Mouse (Mus musculus) limb, embryonic 14.5 days (tissue): ENCODE data around the gene Fus. TPM values are rescaled to one million over a fixed set of nuclear protein-coding genes. Genes with fewer than 3 reads are reported as not detected.

ENCODE experiments used
- ATAC-seq: fragments of 200-750 bp; cut with Nextera tagmentation; 2 replicates; pipeline ENCODE4 v1.8.0; 2017; ENCODE audit warnings: low read depth, moderate number of reproducible peaks, moderate TSS enrichment; ENCODE audit not compliant: low FRiP score
- DNase-seq: peaks from one replicate; pipeline ENCODE4 v3.0.0-alpha.2; 2015; ENCODE audit warnings: low spot score
- H3K27ac ChIP-seq: fragments of 300-500 bp; sonication (generic); replicated peaks from 2 replicates; pipeline ENCODE4 v1.5.1; 2014; ENCODE audit warnings: low read depth, mild to moderate bottlenecking, low read length, moderate library complexity, mixed read lengths
- H3K27me3 ChIP-seq: fragments of 300-500 bp; sonication (generic); 2 replicates; pipeline ENCODE4 v1.6.1; 2014; ENCODE audit warnings: low read length, mixed read lengths; ENCODE audit not compliant: control insufficient read depth, insufficient read depth
- H3K36me3 ChIP-seq: fragments of 300-500 bp; sonication (generic); 2 replicates; pipeline ENCODE4 v1.6.1; 2014; ENCODE audit warnings: mild to moderate bottlenecking, low read length, moderate library complexity, mixed read lengths; ENCODE audit not compliant: control insufficient read depth, insufficient read depth
- H3K4me1 ChIP-seq: fragments of 300-500 bp; sonication (generic); 2 replicates; pipeline ENCODE4 v1.6.1; 2014; ENCODE audit warnings: antibody characterized with exemption, low read length, mixed read lengths; ENCODE audit not compliant: control insufficient read depth, insufficient read depth
- H3K4me2 ChIP-seq: fragments of 300-500 bp; sonication (generic); replicated peaks from 2 replicates; pipeline ENCODE4 v1.6.1; 2014; ENCODE audit warnings: low read depth, mild to moderate bottlenecking, low read length, moderate library complexity; ENCODE audit not compliant: severe bottlenecking
- H3K4me3 ChIP-seq: fragments of 300-500 bp; sonication (generic); replicated peaks from 2 replicates; pipeline ENCODE4 v1.5.1; 2014; ENCODE audit warnings: low read length
- H3K9ac ChIP-seq: fragments of 300-500 bp; sonication (generic); 2 replicates; pipeline ENCODE4 v1.6.1; 2014; ENCODE audit warnings: mild to moderate bottlenecking, low read depth, low read length, moderate library complexity; ENCODE audit not compliant: severe bottlenecking
- H3K9me3 ChIP-seq: fragments of 300-500 bp; sonication (generic); 2 replicates; pipeline ENCODE4 v1.6.1; 2016; ENCODE audit warnings: low read length; ENCODE audit not compliant: control insufficient read depth
- POLR2A ChIP-seq: fragments of 200-500 bp; IDR thresholded peaks from 2 replicates; pipeline ENCODE4 v1.8.0; 2012; ENCODE audit warnings: inconsistent platforms, mild to moderate bottlenecking, moderate library complexity, borderline replicate concordance; ENCODE audit not compliant: insufficient read depth, insufficient read length; ENCODE audit errors: extremely low read depth
- WGBS: fragments of 180-500 bp; shearing (Covaris S2); extraction: QIAGEN DNeasy Blood & Tissue Kit; methylation state at CpG from one replicate; pipeline ENCODE4 v1.1.7; 2014; 5-methylcytosine and 5-hydroxymethylcytosine counted together
- polyA plus RNA-seq, 2 experiments: library from polyadenylated mRNA; depleted of rRNA in 1 of 2; stranded (reverse) in 1 of 2; unstranded in 1 of 2; fragments of >200 nt; fragmentation: Nextera tagmentation in 1 of 2; extraction: Ambion mirVana in 1 of 2; gene quantifications; 2 replicates each; pipeline versions ENCODE4 v1.2.1 to v1.2.3; 2012 to 2014

The Fus gene
- polyA plus RNA-seq, 2 experiments: 60.9 to 999 TPM

DNA sequence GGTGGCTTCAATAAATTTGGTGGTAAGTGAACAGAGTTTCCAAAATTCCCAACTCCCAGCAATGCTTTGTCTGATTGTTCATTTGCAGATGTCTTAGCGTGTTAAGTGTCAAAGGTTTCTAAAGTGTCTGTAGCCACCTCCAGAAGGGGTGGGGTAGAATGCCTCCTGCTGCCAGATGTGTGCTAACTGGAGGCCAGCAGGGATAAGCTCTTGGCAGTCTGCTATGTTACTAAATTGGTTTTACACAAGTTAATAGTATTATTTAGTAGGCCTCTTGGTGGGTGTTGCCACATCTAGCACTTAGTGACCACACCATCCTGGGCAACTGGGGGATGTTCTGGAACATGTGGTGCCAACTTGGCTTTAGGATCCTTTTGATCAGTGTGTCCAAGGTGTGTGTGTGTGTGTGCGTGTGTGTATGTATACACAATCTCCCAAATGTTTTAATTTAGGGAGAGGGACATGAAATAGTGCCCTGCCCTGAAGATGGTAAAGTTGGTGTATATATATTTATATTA is 7.2 kb downstream of the Fus start:
- Histone ChIP-seq H3K4me2 (no peak overlapping the region), H3K9ac (no peak overlapping the region), H3K4me3 (no peak overlapping the region), H3K27me3 (no peaks in the 10 kb centered on the region), H3K36me3 (peaks cover 99% of the 10 kb centered on the region), H3K27ac (no peak overlapping the region), H3K9me3 (no peaks in the 10 kb centered on the region), H3K4me1 (peaks cover 4% of the 10 kb centered on the region)
- DNase-seq (no peak), ATAC-seq (no peak)
- TF ChIP-seq POLR2A: no peak
- WGBS: 95% methylated on average over 2 of the region's 2 CpGs

DNA sequence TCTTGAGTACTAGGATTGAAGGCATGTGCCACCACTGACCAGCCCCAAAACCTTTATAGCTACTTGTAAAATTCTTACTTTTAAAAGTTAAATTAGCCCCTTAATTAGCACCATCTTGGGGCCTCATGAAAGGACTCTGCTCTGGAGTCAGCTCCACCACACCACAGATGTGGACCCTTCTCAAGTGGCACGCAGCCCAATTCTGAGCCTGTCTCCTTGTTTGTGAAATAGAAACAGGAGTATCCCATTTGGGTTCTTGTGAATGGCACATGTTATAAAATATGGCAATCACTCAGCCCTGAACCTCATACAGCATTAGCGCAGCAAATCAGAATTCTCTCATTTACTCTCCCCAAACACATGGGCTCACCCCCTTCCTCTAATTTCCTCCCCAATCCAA is 11.6 kb downstream of the Fus start:
- Histone ChIP-seq H3K4me2 (no peak overlapping the region), H3K27me3 (no peaks in the 10 kb centered on the region), H3K36me3 (peaks cover 99% of the 10 kb centered on the region), H3K27ac (no peak overlapping the region), H3K4me1 (no peaks in the 10 kb centered on the region), H3K4me3 (no peak overlapping the region), H3K9me3 (no peaks in the 10 kb centered on the region), H3K9ac (no peak overlapping the region)
- whole genome bisulfite sequencing: 81% methylated on average over 2 of the region's 2 CpGs
- no peak for DNase-seq
- no peak for ATAC-seq
- no peak for TF ChIP-seq POLR2A

DNA sequence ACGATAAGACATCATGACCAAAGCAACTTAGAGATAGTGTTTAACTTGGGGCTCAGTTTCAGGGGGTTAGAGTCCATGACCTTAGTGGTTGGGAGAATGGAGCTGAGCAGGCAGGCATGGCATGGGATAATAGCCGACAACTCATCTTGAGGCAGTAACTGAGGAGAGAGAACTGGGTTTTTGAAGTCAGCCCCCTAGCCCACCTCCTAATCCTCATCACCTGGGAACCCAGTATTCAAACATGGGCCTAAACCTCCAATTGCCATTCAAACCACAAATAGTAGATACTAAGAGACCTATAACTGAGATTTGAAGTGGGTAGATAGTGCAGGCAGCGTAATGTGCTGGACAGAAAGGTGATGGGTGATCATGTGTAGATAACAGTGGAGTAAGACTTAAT is 13.3 kb downstream of the Fus start:
- Histone ChIP-seq H3K27me3 (no peaks in the 10 kb centered on the region), H3K4me3 (no peak overlapping the region), H3K27ac (no peak overlapping the region), H3K36me3 (peaks cover 99% of the 10 kb centered on the region), H3K9me3 (no peaks in the 10 kb centered on the region), H3K4me1 (no peaks in the 10 kb centered on the region), H3K4me2 (no peak overlapping the region), H3K9ac (no peak overlapping the region)
- no peak for ATAC-seq
- DNase-seq: no peak
- 91% methylated on average over 3 of the region's 3 CpGs for WGBS
- no peak for TF ChIP-seq POLR2A

DNA sequence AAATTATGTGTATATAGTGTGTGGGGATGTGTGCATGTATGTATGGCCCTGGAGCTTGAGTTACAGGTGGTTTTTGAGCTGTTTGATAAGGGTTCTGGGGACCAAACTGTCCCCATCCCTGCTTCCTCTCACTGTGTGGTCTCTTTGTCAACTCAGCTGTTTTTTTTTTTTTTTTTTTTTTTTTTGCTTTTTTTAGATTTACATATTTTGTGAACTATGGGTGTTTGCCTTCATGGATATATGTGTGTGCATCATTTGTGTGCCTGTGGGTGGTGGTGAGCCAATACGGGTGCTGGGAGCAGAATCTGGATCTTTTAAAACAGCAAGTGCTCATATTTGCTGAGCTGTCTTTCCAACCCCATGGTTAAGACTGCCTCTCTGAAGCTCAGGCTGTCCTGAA is 21.6 kb downstream of the Fus start:
- ATAC-seq (no peak), DNase-seq (no peak)
- H3K9me3 ChIP-seq: no peaks in the 10 kb centered on the region
- whole genome bisulfite sequencing: 81% methylated on average over 1 of the region's 1 CpGs
- H3K4me2 ChIP-seq: no peak overlapping the region
- peaks cover 8% of the 10 kb centered on the region for H3K4me1 ChIP-seq
- no peak overlapping the region for H3K9ac ChIP-seq
- H3K36me3 ChIP-seq: peaks cover 73% of the 10 kb centered on the region
- no peak overlapping the region for H3K4me3 ChIP-seq
- H3K27me3 ChIP-seq: no peaks in the 10 kb centered on the region
- H3K27ac ChIP-seq: no peak overlapping the region
- TF ChIP-seq POLR2A: no peak

DNA sequence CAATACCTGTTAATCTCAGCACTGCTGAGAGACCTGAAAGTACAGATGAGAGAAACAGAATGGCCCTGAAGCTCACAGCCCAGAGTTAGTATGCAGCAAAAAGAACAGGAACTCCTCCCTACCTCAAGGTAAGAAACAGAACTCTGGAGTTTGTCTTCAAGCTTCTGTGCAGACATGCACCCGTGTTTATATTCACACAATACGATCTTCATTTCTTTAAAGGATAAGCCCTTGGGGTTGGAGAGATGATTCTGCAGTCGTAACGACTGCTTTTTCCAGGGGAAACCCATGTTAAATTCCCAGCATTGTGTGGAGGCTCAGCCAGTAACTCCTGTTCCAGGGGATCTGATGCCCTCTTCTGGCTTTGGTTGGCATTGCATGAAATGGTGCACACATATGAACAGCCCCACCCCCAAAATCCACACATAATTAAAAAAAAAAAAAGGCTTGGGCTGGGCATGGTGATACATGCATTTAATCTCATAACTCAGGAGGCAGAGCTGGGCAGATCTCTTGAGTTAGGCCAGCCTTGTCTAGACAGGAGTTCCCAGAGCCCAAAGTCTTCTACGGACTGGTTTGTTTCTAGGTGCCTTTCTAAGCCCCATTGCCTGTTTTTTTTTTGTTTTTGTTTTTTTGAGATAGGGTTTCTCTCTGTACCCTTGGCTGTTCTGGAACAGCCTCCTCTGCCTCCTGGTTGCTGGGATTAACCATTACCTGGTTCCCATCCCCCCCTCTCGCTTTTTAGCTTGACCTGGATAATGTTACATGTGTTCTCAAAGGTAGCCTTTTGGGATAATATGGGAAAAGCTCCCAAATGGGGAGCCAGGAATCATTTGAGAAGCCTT is 24.6 kb downstream of the Fus start:
- no peaks in the 10 kb centered on the region for H3K27me3 ChIP-seq
- peak; percentile 70 for DNase-seq
- H3K4me2 ChIP-seq: no peak overlapping the region
- H3K36me3 ChIP-seq: peaks cover 44% of the 10 kb centered on the region
- no peak overlapping the region for H3K4me3 ChIP-seq
- H3K27ac ChIP-seq: no peak overlapping the region
- ATAC-seq: peak; percentile 42; the same call in 1 of the 2 replicates
- no peak for TF ChIP-seq POLR2A
- H3K9ac ChIP-seq: no peak overlapping the region
- peaks cover 8% of the 10 kb centered on the region for H3K4me1 ChIP-seq
- H3K9me3 ChIP-seq: no peaks in the 10 kb centered on the region
- WGBS: 48% methylated on average over 6 of the region's 6 CpGs
